19 mouse cellular contexts compared by ENCODE assay signal in the genomic region with DNA sequence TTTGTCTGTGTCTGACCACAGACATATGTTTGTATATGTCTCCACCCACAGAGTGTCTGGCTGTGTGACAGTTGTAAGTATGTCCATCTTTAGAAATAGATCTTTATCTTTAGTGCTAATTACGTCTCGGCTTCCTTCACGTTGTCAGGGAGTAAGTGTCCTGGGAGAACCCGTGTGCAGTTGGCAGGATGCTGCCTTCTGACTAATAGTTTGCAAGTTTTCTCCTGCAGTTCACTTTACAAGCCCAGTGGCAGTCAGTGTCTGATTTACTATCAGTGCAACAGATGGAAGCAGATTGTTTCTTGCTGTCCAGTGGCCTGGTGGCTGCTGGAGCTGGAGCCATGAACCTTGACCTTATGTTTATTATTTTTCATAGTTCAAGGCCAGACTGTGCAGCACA. TPM values are rescaled to one million over a fixed set of nuclear protein-coding genes. Genes with fewer than 3 reads are reported as not detected.
DNase-seq lines count a peak whose midpoint lies in the region; ATAC-seq and TF ChIP-seq lines count a peak whose summit lies in the region.
"Had no signal": no experiment of that assay in that cellular context is flagged by ENCODE, and none has a peak within 500 bp of the region (broad histone marks: within the 10 kb centered on the region; RNA-seq: fewer than 3 reads in every experiment).

No protein-coding gene starts in this region.

- peaks cover 11% of the 10 kb centered on the region; the same call in 1 of the 2 replicates for H3K79me2 ChIP-seq in liver, adult 2 months (ENCODE audit: control insufficient read depth, insufficient read depth, low read length)

- no peak overlapping the region for H3K9ac ChIP-seq in embryonic facial prominence, embryonic 14.5 days (ENCODE audit: low read depth, low read length)
- no peak overlapping the region for H3K9ac ChIP-seq in liver, adult 2 months (ENCODE audit: low read depth, low read length)
- no peak overlapping the region for H3K9ac ChIP-seq in liver, postnatal 0 days (replicated peaks)
- no peak overlapping the region for H3K9ac ChIP-seq in midbrain, embryonic 14.5 days (replicated peaks; ENCODE audit: low read length)
- H3K9ac ChIP-seq: midbrain, embryonic 15.5 days; neural tube, embryonic 12.5 days; stomach, embryonic 15.5 days had no signal

- no peak overlapping the region for H3K27ac ChIP-seq in embryonic facial prominence, embryonic 14.5 days (replicated peaks; ENCODE audit: low read depth, low read length)
- H3K27ac ChIP-seq in embryonic facial prominence, embryonic 10.5 days (replicated peaks): no peak overlapping the region
- H3K27ac ChIP-seq in liver, adult 2 months (replicated peaks; ENCODE audit: insufficient read depth, low read depth, low read length): no peak overlapping the region
- no peak overlapping the region for H3K27ac ChIP-seq in liver, postnatal 0 days (ENCODE audit: low read depth)
- H3K27ac ChIP-seq in midbrain, embryonic 14.5 days (replicated peaks; ENCODE audit: low read depth, low read length): no peak overlapping the region
- H3K27ac ChIP-seq: midbrain, embryonic 15.5 days; neural tube, embryonic 12.5 days; stomach, embryonic 15.5 days had no signal

- H3K36me3 ChIP-seq in embryonic facial prominence, embryonic 14.5 days (ENCODE audit: control insufficient read depth, insufficient read depth, low read length): no peaks in the 10 kb centered on the region
- no peaks in the 10 kb centered on the region for H3K36me3 ChIP-seq in embryonic facial prominence, embryonic 10.5 days (replicated peaks)
- H3K36me3 ChIP-seq in liver, adult 2 months (ENCODE audit: control insufficient read depth, insufficient read depth, low read length): peaks cover 8% of the 10 kb centered on the region
- H3K36me3 ChIP-seq in liver, postnatal 0 days (replicated peaks; ENCODE audit: insufficient read depth, low read length): peaks cover 5% of the 10 kb centered on the region; the same call in 1 of the 2 replicates
- no peaks in the 10 kb centered on the region for H3K36me3 ChIP-seq in midbrain, embryonic 14.5 days (ENCODE audit: control insufficient read depth, insufficient read depth, low read length)
- H3K36me3 ChIP-seq: midbrain, embryonic 15.5 days; neural tube, embryonic 12.5 days; stomach, embryonic 15.5 days had no signal

- ATAC-seq in embryonic facial prominence, embryonic 14.5 days (ENCODE audit: low read depth): no peak
- ATAC-seq in liver, postnatal 0 days: no peak
- no peak for ATAC-seq in midbrain, embryonic 14.5 days (ENCODE audit: low FRiP score, low TSS enrichment)
- ATAC-seq in activated CD4-positive, CD25-positive, alpha-beta regulatory T cell, adult 4 months: no peak
- ATAC-seq: CD4-positive, CD25-positive, alpha-beta regulatory T cell, adult 4 months; inflammation-experienced regulatory T-cells, adult 6 months; midbrain, embryonic 15.5 days had no signal

- no peak for TF ChIP-seq EP300 in liver, postnatal 0 days (IDR thresholded peaks at IDR 0.05; ENCODE audit: low read depth)

- no peaks in the 10 kb centered on the region for H3K9me3 ChIP-seq in embryonic facial prominence, embryonic 14.5 days (ENCODE audit: control insufficient read depth, low read length)
- H3K9me3 ChIP-seq in embryonic facial prominence, embryonic 10.5 days: no peaks in the 10 kb centered on the region
- H3K9me3 ChIP-seq in liver, postnatal 0 days (ENCODE audit: low read length): no peaks in the 10 kb centered on the region
- no peaks in the 10 kb centered on the region for H3K9me3 ChIP-seq in midbrain, embryonic 14.5 days (ENCODE audit: control insufficient read depth, low read length)
- H3K9me3 ChIP-seq: midbrain, embryonic 15.5 days; neural tube, embryonic 12.5 days; stomach, embryonic 15.5 days had no signal

- TF ChIP-seq CTCF in liver, adult 2 months (IDR thresholded peaks at IDR 0.05; ENCODE audit: low read depth, low read length): no peak
- no peak for TF ChIP-seq CTCF in liver, postnatal 0 days (IDR thresholded peaks at IDR 0.05; ENCODE audit: low read depth)

- H3K4me3 ChIP-seq in embryonic facial prominence, embryonic 14.5 days (ENCODE audit: low read depth, low read length): no peak overlapping the region
- no peak overlapping the region for H3K4me3 ChIP-seq in embryonic facial prominence, embryonic 10.5 days
- H3K4me3 ChIP-seq in liver, adult 2 months (ENCODE audit: insufficient read depth, low read depth, low read length): no peak overlapping the region
- H3K4me3 ChIP-seq in liver, postnatal 0 days (ENCODE audit: low read depth, low read length): no peak overlapping the region
- H3K4me3 ChIP-seq in midbrain, embryonic 14.5 days (replicated peaks; ENCODE audit: low read depth, low read length): no peak overlapping the region
- H3K4me3 ChIP-seq: erythroblast, embryonic 14.5 days; midbrain, embryonic 15.5 days; neural tube, embryonic 12.5 days; stomach, embryonic 15.5 days had no signal

- H3K4me1 ChIP-seq in embryonic facial prominence, embryonic 14.5 days (ENCODE audit: control insufficient read depth, insufficient read depth, low read length): no peaks in the 10 kb centered on the region
- peaks cover 18% of the 10 kb centered on the region for H3K4me1 ChIP-seq in embryonic facial prominence, embryonic 10.5 days
- H3K4me1 ChIP-seq in liver, adult 2 months (ENCODE audit: control insufficient read depth, insufficient read depth, low read length): peaks cover 7% of the 10 kb centered on the region
- H3K4me1 ChIP-seq in liver, postnatal 0 days (ENCODE audit: insufficient read depth): peaks cover 4% of the 10 kb centered on the region
- no peaks in the 10 kb centered on the region for H3K4me1 ChIP-seq in midbrain, embryonic 14.5 days (ENCODE audit: control insufficient read depth, insufficient read depth, low read length)
- H3K4me1 ChIP-seq: midbrain, embryonic 15.5 days; neural tube, embryonic 12.5 days; stomach, embryonic 15.5 days had no signal

- 22% methylated on average over 4 of the region's 4 CpGs for WGBS in embryonic facial prominence, embryonic 14.5 days
- WGBS in embryonic facial prominence, embryonic 10.5 days: 61% methylated on average over 4 of the region's 4 CpGs
- WGBS in liver, adult 2 months: 61% methylated on average over 4 of the region's 4 CpGs
- 30% methylated on average over 4 of the region's 4 CpGs for WGBS in liver, postnatal 0 days (ENCODE audit: insufficient replicate concordance)
- WGBS in midbrain, embryonic 14.5 days: 90% methylated on average over 4 of the region's 4 CpGs

- no peak for TF ChIP-seq POLR2A in liver, adult 2 months (IDR thresholded peaks at IDR 0.05; ENCODE audit: extremely low read depth, insufficient read depth, low read length)

- no peaks in the 10 kb centered on the region for H3K27me3 ChIP-seq in embryonic facial prominence, embryonic 14.5 days (replicated peaks; ENCODE audit: control insufficient read depth, insufficient read depth, low read length)
- no peaks in the 10 kb centered on the region for H3K27me3 ChIP-seq in embryonic facial prominence, embryonic 10.5 days (replicated peaks; ENCODE audit: low read depth, poor library complexity, severe bottlenecking)
- H3K27me3 ChIP-seq in liver, adult 2 months (ENCODE audit: control insufficient read depth, insufficient read depth, low read length): no peaks in the 10 kb centered on the region
- H3K27me3 ChIP-seq in liver, postnatal 0 days (ENCODE audit: insufficient read depth, low read length): no peaks in the 10 kb centered on the region
- no peaks in the 10 kb centered on the region for H3K27me3 ChIP-seq in midbrain, embryonic 14.5 days (ENCODE audit: control insufficient read depth, insufficient read depth, low read length)
- H3K27me3 ChIP-seq: midbrain, embryonic 15.5 days; neural tube, embryonic 12.5 days; stomach, embryonic 15.5 days had no signal

- peak; percentile 17 for DNase-seq in embryonic facial prominence, embryonic 14.5 days (ENCODE audit: low spot score)
- DNase-seq in embryonic facial prominence, embryonic 10.5 days (ENCODE audit: low spot score): no peak
- DNase-seq in liver, adult 2 months (ENCODE audit: extremely low read depth, low read depth, low spot score): peak; percentile 20
- no peak for DNase-seq in liver, postnatal 0 days
- DNase-seq in gastrocnemius, postnatal 10 days: peak; percentile 26
- DNase-seq in kidney, postnatal 25 days: peak; percentile 25 to 57
- DNase-seq in midbrain, embryonic 14.5 days: no peak
- DNase-seq: cerebellum, adult 8-10 months; heart, postnatal 4 days; lung, postnatal 14 days; right cerebral cortex, adult 18-20 months; thymus, postnatal 4 days had no signal

- no peak overlapping the region for H3K4me2 ChIP-seq in embryonic facial prominence, embryonic 14.5 days (ENCODE audit: low read depth, low read length)
- no peak overlapping the region for H3K4me2 ChIP-seq in liver, postnatal 0 days (ENCODE audit: low read depth, low read length)
- no peak overlapping the region for H3K4me2 ChIP-seq in midbrain, embryonic 14.5 days (ENCODE audit: low read length)
- H3K4me2 ChIP-seq: midbrain, embryonic 15.5 days; neural tube, embryonic 12.5 days; stomach, embryonic 15.5 days had no signal

RNA-seq across cellular contexts. Expression of gene Eepd1, which starts 17.4 kb away (rescaled TPM):
- 13.7 and 18.0 TPM in 2 replicates for polyA plus RNA-seq in embryonic facial prominence, embryonic 14.5 days (2014; fragmentation: Nextera tagmentation; extraction: Ambion mirVana)
- polyA plus RNA-seq in embryonic facial prominence, embryonic 10.5 days (2016; fragmentation: Nextera tagmentation; extraction: Ambion mirVana): 19.4 and 20.1 TPM in 2 replicates
- total RNA-seq in liver, adult 2 months (2014; rRNA removed): 19.5 and 27.8 TPM in 2 replicates
- 10.8 and 11.8 TPM in 2 replicates for polyA plus RNA-seq in liver, adult 2 months (2012; rRNA removed)
- polyA plus RNA-seq in liver, postnatal 0 days (2015; fragmentation: Nextera tagmentation; extraction: Ambion mirVana): 7.6 and 7.8 TPM in 2 replicates
- total RNA-seq in gastrocnemius, postnatal 10 days (2021): 10 to 100 TPM; 49.4 to 59.9 TPM
- 6.4 and 6.9 TPM in 2 replicates for polyA plus RNA-seq in midbrain, embryonic 14.5 days (2014; fragmentation: Nextera tagmentation; extraction: Ambion mirVana)
- under 1 TPM; 0.32 to 0.56 TPM for polyA plus RNA-seq in activated CD4-positive, CD25-positive, alpha-beta regulatory T cell, adult 4 months (2017; shearing (Covaris generic))

Comparison
In these comparisons a context has a peak if more than half of its experiments do, and no peak if none do; other contexts are left out.
1. DNase-seq: peak in embryonic facial prominence, embryonic 14.5 days (single experiment), liver, adult 2 months (single experiment), gastrocnemius, postnatal 10 days (single experiment) and kidney, postnatal 25 days (2 of 2); none in embryonic facial prominence, embryonic 10.5 days (single experiment), liver, postnatal 0 days (single experiment) and midbrain, embryonic 14.5 days (single experiment).